Mouse (Mus musculus) spleen, adult 2 months (tissue): ENCODE data around the gene Ccnd2.

ENCODE experiments used
- CTCF ChIP-seq: fragments of 200-500 bp; IDR thresholded peaks from 2 replicates; pipeline ENCODE4 v1.5.1; 2011; ENCODE audit warnings: mild to moderate bottlenecking, inconsistent platforms; ENCODE audit not compliant: insufficient read depth, insufficient read length, insufficient replicate concordance; ENCODE audit errors: extremely low read depth
- POLR2A ChIP-seq: fragments of 200-500 bp; IDR thresholded peaks from 2 replicates; pipeline ENCODE4 v1.6.1; 2011; ENCODE audit warnings: low read depth, low read length, inconsistent platforms

DNA sequence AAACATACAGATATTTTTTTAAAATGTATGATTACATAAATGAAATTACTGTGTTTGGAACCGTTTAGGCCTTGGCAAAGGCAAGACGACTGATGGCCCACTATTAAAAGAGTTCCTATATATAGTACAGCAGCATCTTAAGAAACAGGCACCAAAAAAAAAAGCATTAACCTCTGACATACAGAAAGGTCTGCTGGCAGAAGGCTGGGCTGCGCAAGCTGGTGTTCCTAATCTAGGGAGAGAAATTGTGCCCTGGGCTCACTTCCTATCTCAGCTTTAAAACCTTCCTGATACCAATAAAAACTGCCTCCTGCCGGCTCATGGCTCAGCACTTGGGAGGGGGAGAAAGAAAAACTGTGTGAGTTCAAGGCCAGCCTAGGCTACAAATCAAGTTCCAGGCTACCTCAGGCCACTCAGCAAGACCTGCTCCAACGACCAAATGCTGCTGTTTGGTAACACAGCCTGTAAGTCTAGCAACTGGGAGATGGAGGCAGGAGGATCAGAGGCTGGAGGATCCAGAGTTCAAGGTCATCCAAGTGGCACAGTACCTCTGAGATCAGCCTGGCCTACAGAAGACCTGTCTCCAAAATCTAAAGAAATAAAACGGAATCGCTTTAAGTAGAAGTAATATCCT is 47.5 kb downstream of the Ccnd2 start:
- TF ChIP-seq POLR2A (no peak), CTCF (no peak)
